Mouse (Mus musculus) heart, postnatal 0 days (tissue): Measurements from ENCODE around the gene Klf15. TPM values are rescaled to one million over a fixed set of nuclear protein-coding genes. Genes with fewer than 3 reads are reported as not detected.
A peak's percentile ranks its signal among the peaks of the same experiment; 100 is the strongest.

Experiments
- ATAC-seq: fragments of 200-750 bp; cut with Nextera tagmentation; 2 replicates; pipeline ENCODE4 v1.8.0; 2017; ENCODE audit warnings: low read depth, moderate number of reproducible peaks, moderate library complexity; ENCODE audit not compliant: insufficient read depth
- DNase-seq: peaks from one replicate; pipeline ENCODE4 v3.0.0-alpha.2; 2016; ENCODE audit warnings: low spot score
- H3K27ac ChIP-seq: fragments of 300-500 bp; sonication (generic); 2 replicates; pipeline ENCODE4 v1.5.1; 2014; ENCODE audit warnings: low read depth, mild to moderate bottlenecking
- H3K27me3 ChIP-seq: fragments of 300-500 bp; sonication (generic); 2 replicates; pipeline ENCODE4 v1.6.1; 2014; ENCODE audit warnings: low read length, mixed read lengths; ENCODE audit not compliant: control insufficient read depth, insufficient read depth
- H3K36me3 ChIP-seq: fragments of 300-500 bp; sonication (generic); replicated peaks from 2 replicates; pipeline ENCODE4 v1.6.1; 2014; ENCODE audit warnings: low read length, mixed read lengths; ENCODE audit not compliant: control insufficient read depth, insufficient read depth
- H3K4me1 ChIP-seq: fragments of 300-500 bp; sonication (generic); 2 replicates; pipeline ENCODE4 v1.6.1; 2014; ENCODE audit warnings: antibody characterized with exemption; ENCODE audit not compliant: control insufficient read depth, insufficient read depth
- H3K4me2 ChIP-seq: fragments of 300-500 bp; sonication (generic); 2 replicates; pipeline ENCODE4 v1.6.1; 2014; ENCODE audit warnings: low read depth, mild to moderate bottlenecking, low read length, moderate library complexity
- H3K4me3 ChIP-seq: fragments of 300-500 bp; sonication (generic); 2 replicates; pipeline ENCODE4 v1.5.1; 2014; ENCODE audit warnings: low read depth, low read length
- H3K9ac ChIP-seq: fragments of 300-500 bp; sonication (generic); replicated peaks from 2 replicates; pipeline ENCODE4 v1.6.1; 2014; ENCODE audit warnings: low read depth, low read length, mixed read lengths
- H3K9me3 ChIP-seq: fragments of 300-500 bp; sonication (generic); replicated peaks from 2 replicates; pipeline ENCODE4 v1.6.1; 2016; ENCODE audit warnings: low read length; ENCODE audit not compliant: control insufficient read depth
- CTCF ChIP-seq: IDR thresholded peaks from 2 replicates; pipeline ENCODE4 v1.5.1; 2016; ENCODE audit warnings: antibody characterized with exemption, control low read depth, low read depth
- EP300 ChIP-seq: IDR thresholded peaks from 2 replicates; pipeline ENCODE4 v1.6.1; 2016; ENCODE audit warnings: antibody characterized with exemption, low read depth
- WGBS: fragments of 180-500 bp; shearing (Covaris S2); extraction: QIAGEN DNeasy Blood & Tissue Kit; methylation state at CpG from one replicate; pipeline ENCODE4 v1.1.7; 2014; 5-methylcytosine and 5-hydroxymethylcytosine counted together
- polyA plus RNA-seq: library from polyadenylated mRNA; unstranded; fragments of >200 nt; fragmentation: Nextera tagmentation; extraction: Ambion mirVana; gene quantifications from 2 replicates; pipeline ENCODE4 v1.2.1, GENCODE M21; 2015
- total RNA-seq: library from RNA; depleted of rRNA; stranded (reverse); fragments of >200 nt; gene quantifications from 2 replicates; pipeline ENCODE4 v1.2.3, GENCODE M21; 2014; ENCODE audit warnings: low replicate concordance

Klf15 gene
- total and polyA plus RNA-seq, 2 experiments from 2014 or later, result 15.6 to 56.9 TPM

DNA sequence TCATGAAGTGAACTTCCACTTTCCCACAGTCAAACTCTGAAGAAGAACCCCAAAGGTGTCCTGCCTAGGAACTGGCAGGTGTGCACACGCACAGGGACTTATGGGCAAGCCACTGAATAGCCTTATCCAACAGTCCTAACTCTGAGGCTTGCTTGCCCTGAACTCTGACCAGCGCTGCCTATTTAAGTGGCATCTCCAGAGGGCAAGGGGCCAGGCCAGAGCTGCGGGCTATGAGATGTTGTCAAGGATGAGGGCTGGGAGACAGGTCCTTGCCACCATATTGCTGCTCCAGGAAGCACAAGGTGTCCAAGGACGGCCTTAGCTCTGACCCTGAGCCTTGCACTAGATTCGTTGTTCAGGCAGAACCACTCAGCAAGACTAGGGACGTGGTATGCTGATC, 6.7 kb downstream of the Klf15 start:
- WGBS, result 85% methylated on average over 6 of the region's 6 CpGs
- H3K36me3 ChIP-seq, result peaks cover 35% of the 10 kb centered on the region
- H3K4me1 ChIP-seq, result peaks cover 65% of the 10 kb centered on the region
- H3K4me3 ChIP-seq, result no peak overlapping the region
- no peak for ATAC-seq
- H3K27me3 ChIP-seq, result no peaks in the 10 kb centered on the region
- no peak overlapping the region for H3K4me2 ChIP-seq
- no peak overlapping the region for H3K27ac ChIP-seq
- no peak overlapping the region for H3K9ac ChIP-seq
- no peaks in the 10 kb centered on the region for H3K9me3 ChIP-seq
- DNase-seq, result no peak
- TF ChIP-seq CTCF, result no peak
- no peak for TF ChIP-seq EP300

DNA sequence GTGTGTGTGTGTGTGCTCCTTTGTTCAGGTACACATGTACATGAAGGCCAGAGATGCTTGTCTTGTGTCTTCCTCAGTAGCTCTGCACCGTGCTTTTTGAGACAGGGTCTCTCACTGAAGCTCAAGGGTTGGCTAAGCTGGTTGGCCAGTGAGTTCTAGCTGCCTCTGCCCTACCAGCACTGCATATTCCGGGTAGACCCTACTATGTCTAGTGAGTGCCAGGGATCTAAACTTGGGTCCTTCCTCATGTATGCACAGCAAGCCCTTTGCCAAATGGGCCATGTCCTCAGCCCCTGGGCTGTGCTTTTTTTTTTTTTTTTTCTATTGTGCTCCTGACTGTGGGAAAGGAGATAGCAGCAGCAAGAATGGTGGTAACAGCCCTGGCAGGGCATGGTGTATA, 7.9 kb downstream of the Klf15 start:
- Histone ChIP-seq H3K36me3 (peaks cover 42% of the 10 kb centered on the region), H3K27me3 (no peaks in the 10 kb centered on the region), H3K4me3 (no peak overlapping the region), H3K4me1 (peaks cover 53% of the 10 kb centered on the region), H3K9me3 (no peaks in the 10 kb centered on the region), H3K27ac (peak overlapping the region; percentile 93), H3K4me2 (no peak overlapping the region), H3K9ac (no peak overlapping the region)
- TF ChIP-seq EP300 (no peak), CTCF (no peak)
- no peak for ATAC-seq
- DNase-seq, result peak; percentile 11
- 85% methylated on average over 2 of the region's 2 CpGs for WGBS

DNA sequence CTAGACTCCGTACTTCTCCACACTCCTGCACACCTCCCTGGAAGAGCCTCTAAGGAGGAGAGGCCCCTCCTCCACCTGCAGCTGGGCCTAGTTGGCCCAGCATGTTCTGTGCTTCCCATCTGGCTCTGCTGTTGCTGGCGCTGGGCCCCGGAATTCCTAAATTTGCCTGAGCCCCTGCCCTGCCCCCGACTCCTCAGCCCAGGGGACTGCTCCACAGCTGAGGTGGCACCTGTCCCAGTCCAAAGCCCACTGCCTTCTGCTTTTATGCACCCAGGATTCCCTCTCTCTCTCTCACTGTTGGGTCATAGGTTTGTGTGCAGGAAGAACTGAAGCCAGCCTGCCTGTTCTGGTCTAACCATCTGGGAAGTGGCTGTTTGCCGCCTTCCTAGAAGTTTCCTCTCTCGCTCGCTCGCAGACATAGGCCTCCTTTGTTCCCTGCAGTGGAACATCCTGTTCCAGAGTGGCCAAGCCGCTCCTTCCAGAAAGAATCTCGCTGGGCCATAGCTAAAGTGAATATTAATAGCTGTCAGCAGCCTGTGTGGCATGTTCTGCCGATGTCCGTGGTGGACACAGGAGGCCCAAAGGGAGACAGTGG, 8.7 kb downstream of the Klf15 start:
- no peak overlapping the region for H3K9ac ChIP-seq
- peak; percentile 62 for ATAC-seq
- 9% methylated on average over 12 of the region's 12 CpGs for WGBS

DNA sequence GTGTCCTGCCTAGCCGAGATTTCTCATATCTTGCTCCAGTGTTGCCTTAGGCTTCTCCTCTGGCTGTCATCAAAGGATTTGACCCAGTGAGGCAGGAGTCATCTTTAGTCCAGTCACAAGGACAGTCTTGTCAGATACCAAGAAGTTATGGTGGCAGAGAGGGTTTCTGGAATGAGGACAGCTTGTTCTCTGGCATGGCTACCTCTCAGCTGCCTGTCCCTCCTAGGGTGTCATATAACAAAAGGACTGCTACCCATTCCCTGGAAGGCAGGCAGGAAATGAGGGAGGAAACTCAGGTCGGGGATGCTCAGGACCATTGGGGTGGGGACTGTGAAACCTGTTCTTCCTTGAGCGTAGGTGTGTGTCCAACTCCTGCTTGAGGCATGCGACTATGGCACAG, 9.7 kb downstream of the Klf15 start:
- peak overlapping the region; percentile 93 for H3K27ac ChIP-seq
- peaks cover 52% of the 10 kb centered on the region for H3K4me1 ChIP-seq
- peaks cover 39% of the 10 kb centered on the region for H3K36me3 ChIP-seq
- no peaks in the 10 kb centered on the region for H3K9me3 ChIP-seq
- no peak overlapping the region for H3K9ac ChIP-seq
- 74% methylated on average over 4 of the region's 4 CpGs for WGBS
- no peak for ATAC-seq
- DNase-seq, result no peak
- H3K4me3 ChIP-seq, result no peak overlapping the region
- no peaks in the 10 kb centered on the region for H3K27me3 ChIP-seq
- H3K4me2 ChIP-seq, result no peak overlapping the region
- TF ChIP-seq EP300 (no peak), CTCF (no peak)

More for the DNA sequence above, 8.7 kb downstream of the Klf15 start:
- H3K4me3 ChIP-seq, result no peak overlapping the region
- H3K9me3 ChIP-seq, result no peaks in the 10 kb centered on the region
- no peak overlapping the region for H3K4me2 ChIP-seq
- DNase-seq, result peak; percentile 79
- H3K27me3 ChIP-seq, result no peaks in the 10 kb centered on the region
- peaks cover 48% of the 10 kb centered on the region for H3K36me3 ChIP-seq
- peaks cover 49% of the 10 kb centered on the region for H3K4me1 ChIP-seq
- peak; percentile 77; the same call in 1 of the 2 replicates for TF ChIP-seq EP300
- no peak for TF ChIP-seq CTCF
- H3K27ac ChIP-seq, result peak overlapping the region; percentile 93

DNA sequence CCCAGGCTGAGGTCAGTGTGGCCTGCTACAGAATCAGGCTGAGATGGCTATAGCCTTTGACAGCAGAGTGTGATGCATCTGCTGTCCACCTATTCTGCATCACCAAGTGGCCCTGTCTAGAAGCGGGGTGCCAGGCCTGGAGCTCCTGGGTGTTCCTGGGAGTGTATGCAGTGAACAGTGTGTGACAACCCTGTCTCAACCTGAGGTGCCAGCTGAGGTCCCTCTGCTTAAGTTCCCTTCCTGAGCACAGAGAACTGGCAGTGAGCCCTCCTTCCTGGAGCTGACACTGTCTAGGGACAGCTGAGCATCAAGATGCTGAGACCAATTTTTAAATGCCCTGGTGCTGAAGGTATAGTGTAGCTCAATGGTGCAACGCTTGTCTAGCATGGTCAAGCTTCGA, 10.3 kb downstream of the Klf15 start:
- no peaks in the 10 kb centered on the region for H3K9me3 ChIP-seq
- H3K4me1 ChIP-seq, result peaks cover 53% of the 10 kb centered on the region
- H3K4me2 ChIP-seq, result no peak overlapping the region
- no peak overlapping the region for H3K4me3 ChIP-seq
- TF ChIP-seq CTCF, result no peak
- H3K36me3 ChIP-seq, result peaks cover 35% of the 10 kb centered on the region
- H3K9ac ChIP-seq, result no peak overlapping the region
- WGBS, result 87% methylated on average over 3 of the region's 3 CpGs
- DNase-seq (no peak), ATAC-seq (no peak)
- H3K27me3 ChIP-seq, result no peaks in the 10 kb centered on the region
- no peak overlapping the region for H3K27ac ChIP-seq

DNA sequence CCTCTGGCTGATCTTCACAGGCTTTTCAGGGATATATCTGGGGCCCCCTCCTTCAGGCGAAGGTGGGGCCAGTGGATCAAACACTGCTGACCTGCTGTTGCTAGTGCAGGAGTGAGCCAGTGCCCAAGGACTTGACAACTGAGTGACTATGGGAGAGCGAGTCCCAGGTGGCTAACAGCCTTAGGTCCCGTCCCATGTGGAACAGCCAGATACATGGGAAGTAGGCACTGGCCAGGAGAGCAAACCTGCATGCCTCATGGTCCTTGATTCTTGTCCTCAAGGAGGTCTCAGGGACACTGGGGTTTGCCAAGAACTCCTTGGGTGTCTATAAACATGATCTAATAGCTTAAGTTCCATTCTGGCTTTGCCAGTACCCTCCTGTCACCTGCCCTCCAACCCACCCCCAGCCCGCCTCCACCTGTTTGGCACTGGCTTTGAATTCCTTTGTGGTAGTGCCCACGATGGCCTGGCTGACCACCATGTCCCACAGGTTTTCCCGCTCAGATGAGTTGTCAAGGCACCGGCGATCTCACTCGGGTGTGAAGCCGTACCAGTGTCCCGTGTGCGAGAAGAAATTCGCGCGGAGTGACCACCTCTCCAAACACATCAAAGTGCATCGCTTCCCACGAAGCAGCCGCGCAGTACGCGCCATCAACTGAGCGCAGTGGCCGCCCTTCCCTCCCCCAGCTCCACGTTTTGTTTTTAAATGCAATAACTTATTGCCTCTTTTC, 11.4 kb downstream of the Klf15 start:
- no peaks in the 10 kb centered on the region for H3K27me3 ChIP-seq
- ATAC-seq (no peak), DNase-seq (no peak)
- H3K4me3 ChIP-seq, result no peak overlapping the region
- H3K9me3 ChIP-seq, result no peaks in the 10 kb centered on the region
- H3K36me3 ChIP-seq, result peaks cover 32% of the 10 kb centered on the region
- H3K4me2 ChIP-seq, result no peak overlapping the region
- no peak overlapping the region for H3K9ac ChIP-seq
- TF ChIP-seq CTCF, result no peak
- no peak for TF ChIP-seq EP300
- peaks cover 44% of the 10 kb centered on the region for H3K4me1 ChIP-seq
- 95% methylated on average over 24 of the region's 24 CpGs for WGBS
- no peak overlapping the region for H3K27ac ChIP-seq
